Comparison of ENCODE assay signal across 9 mouse cellular contexts in the genomic region with DNA sequence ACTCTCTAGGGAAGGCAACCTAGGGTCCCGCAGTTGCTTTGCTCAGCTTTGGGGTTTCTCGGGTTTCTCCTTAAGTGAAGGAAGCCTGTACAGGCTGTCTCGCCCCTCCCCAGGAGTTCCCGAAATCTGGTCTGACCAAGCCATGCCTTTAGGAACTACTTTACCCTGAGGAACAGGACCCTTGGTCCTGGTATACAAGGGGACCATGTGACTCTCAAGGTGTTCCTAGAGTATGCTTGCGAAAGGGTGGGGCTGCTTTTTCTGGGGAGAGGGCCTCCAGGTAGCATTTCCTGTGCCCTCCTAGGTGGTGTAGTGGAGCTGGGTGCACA. TPM values are rescaled to one million over a fixed set of nuclear protein-coding genes. Genes with fewer than 3 reads are reported as not detected.
DNase-seq lines count a peak whose midpoint lies in the region; ATAC-seq and TF ChIP-seq lines count a peak whose summit lies in the region.
"Had no signal": no experiment of that assay in that cellular context is flagged by ENCODE, and none has a peak within 500 bp of the region (broad histone marks: within the 10 kb centered on the region; RNA-seq: fewer than 3 reads in every experiment).

No protein-coding gene starts in this region.

- H3K9me3 ChIP-seq in heart, embryonic 14.5 days (ENCODE audit: control insufficient read depth, low read length), result no peaks in the 10 kb centered on the region
- no peaks in the 10 kb centered on the region for H3K9me3 ChIP-seq in midbrain, embryonic 13.5 days

- peaks cover 0 to 3% of the 10 kb centered on the region in 2 experiments; a peak in 1 of 4 replicates for H3K4me1 ChIP-seq in heart, embryonic 14.5 days (ENCODE audit: control insufficient read depth in 2 of 2, insufficient read depth in 2 of 2, low read length in 2 of 2)
- peaks cover 26% of the 10 kb centered on the region for H3K4me1 ChIP-seq in bone marrow macrophage, adult 2 months (ENCODE audit: control insufficient read depth, insufficient read depth, low read length)
- peaks cover 13% of the 10 kb centered on the region for H3K4me1 ChIP-seq in midbrain, embryonic 13.5 days (replicated peaks)

- 7% methylated on average over 5 of the region's 5 CpGs for WGBS in heart, embryonic 14.5 days
- WGBS in midbrain, embryonic 13.5 days, result 7% methylated on average over 5 of the region's 5 CpGs

- no peak for TF ChIP-seq POLR2A in bone marrow macrophage, adult 2 months (IDR thresholded peaks at IDR 0.05; ENCODE audit: borderline replicate concordance, low read depth, low read length)

- no peak for TF ChIP-seq CTCF in bone marrow macrophage, adult 2 months (IDR thresholded peaks at IDR 0.05; ENCODE audit: low read depth, low read length)

- no peak overlapping the region for H3K27ac ChIP-seq in heart, embryonic 14.5 days (replicated peaks in 1 of 2; ENCODE audit: control insufficient read depth in 1 of 2, insufficient read depth in 1 of 2, low read depth in 2 of 2, low read length in 2 of 2)
- H3K27ac ChIP-seq in bone marrow macrophage, adult 2 months (ENCODE audit: insufficient read depth, low read depth, low read length), result peak overlapping the region; percentile 37
- no peak overlapping the region for H3K27ac ChIP-seq in midbrain, embryonic 13.5 days

- peaks cover 14% of the 10 kb centered on the region; the same call in 1 of the 2 replicates for H3K36me3 ChIP-seq in heart, embryonic 14.5 days (ENCODE audit: control insufficient read depth, insufficient read depth, low read length)
- no peaks in the 10 kb centered on the region for H3K36me3 ChIP-seq in midbrain, embryonic 13.5 days

- peak overlapping the region; percentile 75 for H3K4me2 ChIP-seq in heart, embryonic 14.5 days (ENCODE audit: low read length)
- peak overlapping the region; percentile 86 for H3K4me2 ChIP-seq in midbrain, embryonic 13.5 days (replicated peaks)

- intact Hi-C loops in heart, postnatal 10 days (cut with DNase I), result no loop called here

- H3K9ac ChIP-seq in heart, embryonic 14.5 days (ENCODE audit: low read length), result peak overlapping the region; percentile 78
- peak overlapping the region; percentile 80 for H3K9ac ChIP-seq in midbrain, embryonic 13.5 days (replicated peaks)

- peak overlapping the region; percentile 57 to 82 for H3K4me3 ChIP-seq in heart, embryonic 14.5 days (ENCODE audit: control insufficient read depth in 1 of 2, insufficient read depth in 1 of 2, low read depth in 1 of 2, low read length in 2 of 2)
- peak overlapping the region; percentile 94 for H3K4me3 ChIP-seq in bone marrow macrophage, adult 2 months (ENCODE audit: insufficient read depth, low read length)
- H3K4me3 ChIP-seq in midbrain, embryonic 13.5 days (replicated peaks), result peak overlapping the region; percentile 66

- no peaks in the 10 kb centered on the region for H3K27me3 ChIP-seq in heart, embryonic 14.5 days (ENCODE audit: control insufficient read depth, insufficient read depth, low read length)
- H3K27me3 ChIP-seq in midbrain, embryonic 13.5 days, result peaks cover 3% of the 10 kb centered on the region; the same call in 1 of the 2 replicates

- ATAC-seq in heart, embryonic 14.5 days (ENCODE audit: insufficient number of reproducible peaks, insufficient read depth, low FRiP score, low read depth), result peak; percentile 16; the same call in 1 of the 2 replicates
- peak; percentile 4 for ATAC-seq in inflammation-experienced regulatory T-cells, adult 6 months
- no peak; the same call in 1 of the 2 replicates for ATAC-seq in midbrain, embryonic 13.5 days

- no peak for DNase-seq in heart, postnatal 10 days
- DNase-seq in cerebellum, postnatal 25 days, result no peak
- DNase-seq in thymus, postnatal 4 days, result no peak
- no peak for DNase-seq in spleen, adult 18-20 months

RNA-seq across cellular contexts. Expression of a gene that starts 9.7 kb away (rescaled TPM):
- polyA plus RNA-seq in heart, embryonic 14.5 days (2014; fragmentation: Nextera tagmentation; extraction: Ambion mirVana), result 220 and 227 TPM in 2 replicates
- 100 to 1,000 TPM; 240 to 272 TPM for total RNA-seq in heart, postnatal 10 days (2021)
- polyA plus RNA-seq in bone marrow macrophage, adult 2 months (2012; ENCODE audit: insufficient read depth, insufficient read length, missing spikeins), result 44.9 and 45.7 TPM in 2 replicates
- 10 to 100 TPM; 73.3 to 94.2 (median 81.1) TPM for polyA plus RNA-seq in inflammation-experienced regulatory T-cells, adult 6 months (2017; shearing (Covaris generic))
- polyA plus RNA-seq in midbrain, embryonic 13.5 days (2015; fragmentation: Nextera tagmentation; extraction: Ambion mirVana), result 132 and 133 TPM in 2 replicates

RNA-seq across cellular contexts. Expression of a gene that starts 10.4 kb away (rescaled TPM):
- 12.4 and 12.5 TPM in 2 replicates for polyA plus RNA-seq in heart, embryonic 14.5 days (2014; fragmentation: Nextera tagmentation; extraction: Ambion mirVana)
- total RNA-seq in heart, postnatal 10 days (2021), result 1 to 10 TPM; 4.1 to 5.6 TPM
- polyA plus RNA-seq in bone marrow macrophage, adult 2 months (2012; ENCODE audit: insufficient read depth, insufficient read length, missing spikeins), result 20.1 and 25.9 TPM in 2 replicates
- polyA plus RNA-seq in inflammation-experienced regulatory T-cells, adult 6 months (2017; shearing (Covaris generic)), result 1 to 10 TPM; 1.9 to 5.3 (median 3.8) TPM
- 7.2 and 7.6 TPM in 2 replicates for polyA plus RNA-seq in midbrain, embryonic 13.5 days (2015; fragmentation: Nextera tagmentation; extraction: Ambion mirVana)

RNA-seq across cellular contexts. Expression of a gene that starts 11.4 kb away (rescaled TPM):
- 38.2 and 40.8 TPM in 2 replicates for polyA plus RNA-seq in heart, embryonic 14.5 days (2014; fragmentation: Nextera tagmentation; extraction: Ambion mirVana)
- total RNA-seq in heart, postnatal 10 days (2021), result 10 to 100 TPM; 22.9 to 25.3 TPM
- 10.5 and 10.8 TPM in 2 replicates for polyA plus RNA-seq in bone marrow macrophage, adult 2 months (2012; ENCODE audit: insufficient read depth, insufficient read length, missing spikeins)
- 10 to 100 TPM; 16.4 to 28.8 (median 22.9) TPM for polyA plus RNA-seq in inflammation-experienced regulatory T-cells, adult 6 months (2017; shearing (Covaris generic))
- 29.2 and 32.8 TPM in 2 replicates for polyA plus RNA-seq in midbrain, embryonic 13.5 days (2015; fragmentation: Nextera tagmentation; extraction: Ambion mirVana)

RNA-seq across cellular contexts. Expression of a gene that starts 23.7 kb away (rescaled TPM):
- polyA plus RNA-seq in heart, embryonic 14.5 days (2014; fragmentation: Nextera tagmentation; extraction: Ambion mirVana), result 108 and 111 TPM in 2 replicates
- total RNA-seq in heart, postnatal 10 days (2021), result 10 to 100 TPM; 90.7 to 93.7 TPM
- 19.0 and 22.5 TPM in 2 replicates for polyA plus RNA-seq in bone marrow macrophage, adult 2 months (2012; ENCODE audit: insufficient read depth, insufficient read length, missing spikeins)
- 10 to 100 TPM; 11.6 to 13.9 (median 12.7) TPM for polyA plus RNA-seq in inflammation-experienced regulatory T-cells, adult 6 months (2017; shearing (Covaris generic))
- polyA plus RNA-seq in midbrain, embryonic 13.5 days (2015; fragmentation: Nextera tagmentation; extraction: Ambion mirVana), result 19.9 and 20.1 TPM in 2 replicates

RNA-seq across cellular contexts. Expression of a gene that starts 28.7 kb away (rescaled TPM):
- 0.11 TPM in 1 of 2 replicates, not detected in the other for polyA plus RNA-seq in heart, embryonic 14.5 days (2014; fragmentation: Nextera tagmentation; extraction: Ambion mirVana)
- under 1 TPM; 0.50 to 0.55 TPM for total RNA-seq in heart, postnatal 10 days (2021)
- polyA plus RNA-seq in bone marrow macrophage, adult 2 months (2012; ENCODE audit: insufficient read depth, insufficient read length, missing spikeins), result not detected in 2 replicates
- polyA plus RNA-seq in inflammation-experienced regulatory T-cells, adult 6 months (2017; shearing (Covaris generic)), result not detected
- 7.8 and 8.1 TPM in 2 replicates for polyA plus RNA-seq in midbrain, embryonic 13.5 days (2015; fragmentation: Nextera tagmentation; extraction: Ambion mirVana)
- total RNA-seq: hematopoietic stem cell, adult 5-6 weeks had no signal
